Mouse (Mus musculus): ENCODE results near the gene Psen2.

The Psen2 gene

GRCm38 (mm10) chr1:180248593-180249146 is 14.6 kb downstream of the Psen2 start:
- DNase-seq, result no peak

DNA sequence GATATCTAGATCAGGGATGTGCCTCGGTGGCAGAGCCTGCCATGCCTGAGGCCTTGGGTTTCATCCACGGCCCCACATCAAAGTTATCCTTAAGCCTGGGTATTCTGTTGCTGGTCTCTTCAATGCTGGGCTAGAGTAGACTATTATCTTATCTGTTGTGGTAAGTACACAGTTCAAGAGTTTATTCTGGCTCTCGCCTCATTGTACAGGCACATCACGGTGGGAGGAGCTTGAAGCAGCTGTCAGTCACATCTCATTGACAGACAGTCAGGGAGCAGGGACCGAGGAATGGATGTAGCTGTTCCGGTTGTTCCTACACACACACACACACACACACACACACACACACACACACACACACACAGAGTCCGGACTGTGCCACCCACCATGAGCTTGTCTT is 15.3 kb downstream of the Psen2 start:
- DNase-seq, result no peak

DNA sequence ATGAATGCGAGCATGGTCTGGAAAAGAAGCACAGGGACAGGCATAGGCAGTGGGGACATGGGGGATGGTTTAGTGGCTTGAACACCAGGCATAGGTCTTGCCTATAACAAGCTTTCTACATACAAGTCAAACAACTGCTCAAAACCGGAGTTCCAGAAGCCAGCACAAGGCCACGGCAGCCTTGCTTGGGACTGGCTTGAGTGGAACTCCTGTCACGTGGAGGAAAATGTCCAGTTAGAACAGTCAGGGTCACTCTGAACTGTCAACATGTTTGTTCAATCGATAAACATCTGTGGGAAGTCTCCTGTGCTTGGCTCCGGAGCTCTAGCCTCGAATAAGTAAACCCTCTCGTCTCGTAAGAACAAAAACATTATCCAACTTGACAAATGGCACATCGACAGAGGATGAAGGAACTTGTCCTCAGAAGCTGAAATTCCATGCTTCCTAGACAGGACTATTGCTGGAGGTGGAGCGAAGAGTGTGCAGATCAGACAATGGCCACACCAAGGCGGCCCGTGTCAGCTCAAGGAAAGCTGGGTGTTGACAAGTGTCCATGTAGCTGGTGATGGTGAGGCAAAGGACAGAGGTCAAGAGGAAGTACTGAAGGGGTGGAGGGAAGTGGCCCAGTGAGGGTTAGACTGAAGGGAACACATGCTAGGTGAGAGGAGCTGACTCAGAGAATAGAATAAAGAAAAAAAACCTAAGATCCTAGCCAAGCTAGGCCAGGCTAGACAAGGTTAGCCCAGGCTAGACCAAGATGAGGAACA is 17.3 kb downstream of the Psen2 start:
- DNase-seq, result no peak

DNA sequence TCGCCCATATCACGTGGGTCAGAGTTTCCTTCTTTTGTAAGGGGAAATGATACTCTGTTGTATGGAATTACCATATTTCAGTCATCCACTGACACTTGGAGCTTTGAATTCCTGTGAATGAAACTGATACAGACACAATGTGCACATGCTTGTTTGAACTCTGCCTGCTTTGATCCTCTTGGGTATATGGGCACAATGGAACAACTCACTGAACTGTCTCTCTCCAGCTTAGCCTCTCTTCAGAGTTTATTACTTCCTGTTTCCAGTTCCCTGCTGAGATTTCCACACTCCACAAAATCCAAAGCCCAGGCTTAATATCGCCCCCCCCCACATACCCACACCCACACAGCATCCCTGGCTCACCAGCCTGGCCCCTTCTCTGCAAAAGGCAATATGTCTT is 31.5 kb downstream of the Psen2 start:
- DNase-seq, result no peak

DNA sequence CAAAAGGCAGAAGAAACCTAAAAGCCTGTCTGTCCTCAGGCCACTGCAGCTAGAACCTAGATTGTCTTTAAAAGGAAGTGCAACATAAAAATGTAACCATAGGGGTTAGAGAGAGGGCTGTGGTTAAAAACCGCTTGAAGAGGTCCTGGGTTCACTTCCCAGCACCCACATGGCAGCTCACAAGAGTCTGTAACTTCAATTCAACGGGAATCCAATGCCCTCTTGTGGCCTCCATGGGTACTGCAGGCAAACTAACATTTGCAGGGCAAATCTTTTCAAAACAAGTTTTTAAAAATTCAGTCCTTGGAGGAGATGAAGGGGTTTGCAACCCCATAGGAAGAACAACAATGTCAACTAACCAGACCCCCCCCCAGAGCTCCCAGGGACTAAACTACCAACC is 32.7 kb downstream of the Psen2 start:
- DNase-seq, result no peak

- DNase-seq, result no peak
These were observed 33.3 kb downstream of the Psen2 start for GRCm38 (mm10) chr1:180229906-180230305.

DNA sequence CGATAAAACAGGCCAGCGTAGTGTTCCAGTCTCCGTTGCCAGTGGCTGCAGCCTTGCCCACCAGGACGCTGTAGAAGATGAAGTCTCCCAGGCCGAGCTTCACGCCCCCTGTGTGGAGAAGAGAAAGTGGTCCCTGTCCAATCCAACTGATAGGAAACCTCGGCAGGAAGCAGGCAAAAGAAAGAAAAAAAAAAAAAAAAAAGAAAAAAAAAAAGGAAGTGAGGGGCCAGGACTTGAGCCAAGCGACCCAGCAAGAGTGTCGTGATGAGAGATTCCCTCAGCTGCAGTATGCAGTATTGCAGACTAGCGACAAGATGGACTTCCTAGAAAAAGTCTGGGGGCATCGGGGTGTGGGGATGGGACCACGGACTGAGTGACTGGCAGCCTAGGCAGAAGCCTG is 34.4 kb downstream of the Psen2 start:
- no peak for DNase-seq

GRCm38 (mm10) chr1:180226766-180227165 is 36.5 kb downstream of the Psen2 start:
- DNase-seq, result no peak

DNA sequence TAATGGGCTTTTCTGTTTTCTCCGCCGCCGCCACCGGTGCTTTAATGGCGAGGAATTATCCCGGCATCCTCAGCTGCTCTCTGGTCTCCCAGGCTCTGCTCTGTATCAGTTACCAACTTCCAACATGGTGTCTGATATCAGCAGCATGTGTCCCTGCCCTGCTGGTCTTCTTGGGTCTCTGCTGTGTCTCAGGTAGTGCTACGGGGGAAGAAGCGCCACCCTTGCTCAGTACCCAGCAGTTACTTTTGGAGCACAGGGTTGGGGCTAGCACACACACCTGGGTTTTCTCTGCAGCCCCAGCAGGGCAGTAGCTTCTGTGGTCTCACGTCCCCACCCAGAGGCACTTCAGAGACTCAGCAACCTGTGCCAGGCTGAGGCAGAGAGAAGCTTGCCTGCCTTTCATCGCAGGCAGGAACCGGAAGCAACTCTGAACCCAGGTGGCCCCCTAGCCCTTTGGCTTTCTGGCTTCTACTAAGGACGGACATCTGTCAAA is 37.0 kb downstream of the Psen2 start:
- no peak for DNase-seq

DNA sequence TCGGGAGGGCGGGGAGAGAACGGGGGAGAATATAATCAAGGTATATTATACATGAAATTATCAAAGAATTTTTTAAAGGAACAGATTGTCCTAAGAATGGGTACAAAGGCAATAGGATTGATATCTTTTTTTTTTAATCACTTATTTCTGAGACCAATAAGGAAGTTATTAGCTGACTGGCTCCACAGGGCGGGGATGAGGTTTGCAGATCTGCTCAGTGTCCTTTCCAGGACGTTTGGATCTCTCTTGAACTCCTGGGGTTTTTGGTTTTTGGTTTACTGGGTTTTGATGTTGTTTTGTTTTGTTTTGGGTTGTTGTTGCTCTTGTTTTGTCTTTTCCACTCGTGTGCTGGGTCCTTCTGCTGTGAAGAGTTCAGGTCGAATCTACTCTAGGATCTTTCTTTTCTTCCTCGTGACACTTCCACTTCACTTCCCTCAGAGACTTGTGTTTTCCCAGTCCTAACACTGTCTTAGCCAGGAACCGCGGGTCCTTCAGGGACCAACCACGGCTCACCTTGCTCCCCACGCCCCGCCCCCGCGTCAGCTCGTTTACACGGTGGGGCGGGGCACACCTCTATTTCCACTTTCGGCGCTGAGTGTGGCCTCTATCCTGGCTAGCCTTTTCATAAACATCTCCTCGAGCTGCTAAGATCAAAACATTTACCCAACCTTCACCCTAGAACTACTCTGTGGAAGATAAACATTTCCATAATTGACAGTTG is 37.6 kb downstream of the Psen2 start:
- DNase-seq, result peak; percentile 39

- no peak for DNase-seq
These were observed 41.2 kb downstream of the Psen2 start for GRCm38 (mm10) chr1:180222007-180222406.

GRCm38 (mm10) chr1:180220791-180221542 is 42.3 kb downstream of the Psen2 start:
- DNase-seq, result no peak

- no peak for DNase-seq
These were observed 46.5 kb downstream of the Psen2 start for GRCm38 (mm10) chr1:180216541-180217276.

DNA sequence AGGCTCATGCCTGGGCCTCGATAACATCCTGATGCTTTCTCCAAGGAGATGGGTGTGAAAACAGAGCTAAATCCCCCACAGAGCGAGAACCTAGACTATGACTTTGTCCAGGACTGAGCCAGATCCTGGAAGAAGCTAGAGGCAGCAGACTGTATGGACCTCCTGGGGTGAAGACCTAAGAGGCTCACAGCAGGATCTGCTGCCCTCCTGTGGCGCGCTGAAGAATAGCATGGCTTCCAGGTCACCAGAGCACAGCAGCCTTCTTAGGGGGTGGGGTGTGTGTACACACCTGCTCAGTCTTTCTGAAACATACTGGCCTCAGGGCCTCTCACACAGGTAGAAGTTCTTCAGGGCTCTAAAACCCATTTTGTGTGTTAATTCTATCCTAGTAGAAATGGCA is 48.2 kb downstream of the Psen2 start:
- peak; percentile 44 for DNase-seq

- no peak for DNase-seq
These were observed 50.3 kb downstream of the Psen2 start for GRCm38 (mm10) chr1:180212911-180213310.

DNA sequence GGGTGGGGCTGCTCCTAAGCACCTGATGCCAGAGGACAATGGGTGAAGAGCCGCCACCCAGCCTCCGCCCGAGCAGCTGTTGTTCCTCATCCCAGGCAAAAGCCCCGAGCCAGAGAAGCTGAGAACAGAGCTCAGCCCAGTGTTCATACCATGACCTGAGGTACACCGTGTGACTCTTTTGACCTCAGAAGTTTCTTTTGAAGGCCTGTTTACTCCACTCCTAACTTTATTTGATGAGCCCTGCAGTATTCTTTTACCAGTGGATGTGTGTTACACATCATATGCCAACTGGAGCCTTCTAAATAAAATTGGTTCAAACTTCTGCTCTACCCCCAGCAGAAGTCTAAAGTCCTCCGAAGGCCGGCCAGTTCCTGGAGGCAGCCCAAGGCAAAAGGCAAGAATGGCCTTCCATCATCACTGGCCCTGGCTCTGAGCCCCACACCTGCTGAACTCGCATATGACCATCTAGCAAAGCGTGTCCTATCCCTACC is 52.4 kb downstream of the Psen2 start:
- no peak for DNase-seq

GRCm38 (mm10) chr1:180210031-180210432 is 53.2 kb downstream of the Psen2 start:
- DNase-seq, result no peak

GRCm38 (mm10) chr1:180208370-180208769 is 54.9 kb downstream of the Psen2 start:
- no peak for DNase-seq

DNA sequence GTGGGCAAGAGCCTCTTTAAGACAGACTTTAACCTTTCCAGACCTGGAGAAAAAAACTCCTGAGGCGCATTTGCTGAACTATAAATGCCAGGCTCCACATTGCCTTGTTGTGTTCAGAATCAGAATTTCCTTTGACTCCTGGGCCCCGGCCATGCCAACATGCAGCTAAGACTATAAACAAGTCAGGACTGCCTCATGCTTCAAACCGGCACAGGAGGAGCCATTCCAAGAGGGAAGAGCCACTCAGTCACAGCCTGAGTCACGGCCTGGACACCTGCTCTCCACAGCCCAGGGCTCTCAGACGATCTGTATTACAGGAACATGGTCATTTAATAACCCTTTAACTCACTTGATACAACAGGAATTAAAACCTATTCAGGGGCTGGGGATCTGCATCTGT is 62.5 kb downstream of the Psen2 start:
- DNase-seq, result no peak

DNA sequence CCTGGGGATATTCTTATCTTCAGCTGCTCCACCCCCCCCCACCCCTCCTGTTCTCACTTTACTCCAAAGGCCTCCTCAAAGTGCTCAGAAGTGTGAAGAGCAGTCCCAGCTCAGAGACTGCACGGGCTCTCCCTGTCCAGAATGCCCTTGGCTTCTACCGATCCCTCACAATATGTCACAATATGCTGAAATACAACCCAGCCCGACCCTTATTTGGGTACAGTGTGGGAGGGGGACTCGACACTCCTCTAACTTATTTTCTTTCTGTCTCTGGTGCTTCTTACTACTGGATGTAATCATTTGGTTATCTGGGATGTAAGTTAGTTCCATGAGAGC is 63.6 kb downstream of the Psen2 start:
- DNase-seq, result no peak

GRCm38 (mm10) chr1:180198959-180199714 is 64.1 kb downstream of the Psen2 start, which contains the start of gene Coq8a:
Coq8a (minus strand) TSS chr1:180199602.
- no peak for DNase-seq

DNA sequence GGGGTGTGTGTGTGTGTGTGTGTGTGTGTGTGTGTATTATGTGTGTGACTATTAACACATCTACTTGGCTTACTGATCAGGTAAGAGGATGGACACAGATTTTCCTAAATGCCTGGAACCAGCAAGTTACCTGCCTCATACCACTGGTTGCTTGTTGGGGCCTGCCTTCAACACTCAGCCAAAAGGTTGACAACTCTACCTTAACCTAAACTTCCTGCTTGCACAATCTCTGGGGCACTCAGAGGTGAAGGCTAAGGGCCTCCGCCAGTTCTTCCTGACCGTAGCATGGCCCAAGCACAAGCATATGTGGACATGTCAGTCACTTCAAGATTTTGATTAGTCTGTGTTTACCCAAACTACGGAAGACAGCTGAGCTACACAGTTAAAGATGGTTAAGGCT is 65.3 kb downstream of the Psen2 start:
- no peak for DNase-seq

Data from right cerebral cortex, postnatal 4 days (tissue).